Mouse (Mus musculus): ENCODE data around the gene Plcb4. TPM values are rescaled to one million over a fixed set of nuclear protein-coding genes. Genes with fewer than 3 reads are reported as not detected.

Plcb4 gene
- total RNA-seq, 2 experiments from 2014 or later: 17.3 to 18.2 TPM

- no peak for DNase-seq (ENCODE audit: extremely low spot score in 1 of 2, low spot score in 1 of 2)
These were observed 140.4 kb downstream of the Plcb4 start for GRCm38 (mm10) chr2:135799149-135799770.

- no peak for DNase-seq (ENCODE audit: extremely low spot score in 1 of 2, low spot score in 1 of 2)
These were observed 141.6 kb downstream of the Plcb4 start for GRCm38 (mm10) chr2:135800385-135800784.

- no peak for DNase-seq (ENCODE audit: extremely low spot score in 1 of 2, low spot score in 1 of 2)
These were observed 144.2 kb downstream of the Plcb4 start for GRCm38 (mm10) chr2:135802878-135803450.

- DNase-seq (ENCODE audit: extremely low spot score in 1 of 2, low spot score in 1 of 2): no peak
These were observed 147.2 kb downstream of the Plcb4 start for GRCm38 (mm10) chr2:135805748-135806685.

- no peak for DNase-seq (ENCODE audit: extremely low spot score in 1 of 2, low spot score in 1 of 2)
These were observed 149.5 kb downstream of the Plcb4 start for GRCm38 (mm10) chr2:135808342-135808741.

GRCm38 (mm10) chr2:135810841-135811240 is 152.0 kb downstream of the Plcb4 start:
- no peak for DNase-seq (ENCODE audit: extremely low spot score in 1 of 2, low spot score in 1 of 2)

- DNase-seq (ENCODE audit: extremely low spot score in 1 of 2, low spot score in 1 of 2): no peak
These were observed 152.8 kb downstream of the Plcb4 start for GRCm38 (mm10) chr2:135811453-135812101.

- no peak for DNase-seq (ENCODE audit: extremely low spot score in 1 of 2, low spot score in 1 of 2)
These were observed 154.0 kb downstream of the Plcb4 start for GRCm38 (mm10) chr2:135812701-135813246.

- no peak for DNase-seq (ENCODE audit: extremely low spot score in 1 of 2, low spot score in 1 of 2)
These were observed 161.9 kb downstream of the Plcb4 start for GRCm38 (mm10) chr2:135820691-135821090.

GRCm38 (mm10) chr2:135823690-135824089 is 164.9 kb downstream of the Plcb4 start:
- no peak for DNase-seq (ENCODE audit: extremely low spot score in 1 of 2, low spot score in 1 of 2)

- DNase-seq (ENCODE audit: extremely low spot score in 1 of 2, low spot score in 1 of 2): no peak
These were observed 165.9 kb downstream of the Plcb4 start for GRCm38 (mm10) chr2:135824757-135825156.

GRCm38 (mm10) chr2:135825645-135826044 is 166.8 kb downstream of the Plcb4 start:
- no peak for DNase-seq (ENCODE audit: extremely low spot score in 1 of 2, low spot score in 1 of 2)

GRCm38 (mm10) chr2:135826616-135827360 is 168.0 kb downstream of the Plcb4 start:
- no peak for DNase-seq (ENCODE audit: extremely low spot score in 1 of 2, low spot score in 1 of 2)

GRCm38 (mm10) chr2:135828446-135828845 is 169.6 kb downstream of the Plcb4 start:
- DNase-seq (ENCODE audit: extremely low spot score in 1 of 2, low spot score in 1 of 2): no peak

- DNase-seq (ENCODE audit: extremely low spot score in 1 of 2, low spot score in 1 of 2): no peak
These were observed 174.9 kb downstream of the Plcb4 start for GRCm38 (mm10) chr2:135833743-135834142.

GRCm38 (mm10) chr2:135834435-135834834 is 175.6 kb downstream of the Plcb4 start:
- no peak for DNase-seq (ENCODE audit: extremely low spot score in 1 of 2, low spot score in 1 of 2)

- no peak for DNase-seq (ENCODE audit: extremely low spot score in 1 of 2, low spot score in 1 of 2)
These were observed 177.1 kb downstream of the Plcb4 start for GRCm38 (mm10) chr2:135835911-135836310.

GRCm38 (mm10) chr2:135836426-135836825 is 177.6 kb downstream of the Plcb4 start:
- DNase-seq (ENCODE audit: extremely low spot score in 1 of 2, low spot score in 1 of 2): no peak

GRCm38 (mm10) chr2:135837730-135838129 is 178.9 kb downstream of the Plcb4 start:
- DNase-seq (ENCODE audit: extremely low spot score in 1 of 2, low spot score in 1 of 2): no peak

GRCm38 (mm10) chr2:135838135-135838534 is 179.3 kb downstream of the Plcb4 start:
- DNase-seq (ENCODE audit: extremely low spot score in 1 of 2, low spot score in 1 of 2): no peak
